ENCODE assay signal across 17 mouse cellular contexts in the genomic region with DNA sequence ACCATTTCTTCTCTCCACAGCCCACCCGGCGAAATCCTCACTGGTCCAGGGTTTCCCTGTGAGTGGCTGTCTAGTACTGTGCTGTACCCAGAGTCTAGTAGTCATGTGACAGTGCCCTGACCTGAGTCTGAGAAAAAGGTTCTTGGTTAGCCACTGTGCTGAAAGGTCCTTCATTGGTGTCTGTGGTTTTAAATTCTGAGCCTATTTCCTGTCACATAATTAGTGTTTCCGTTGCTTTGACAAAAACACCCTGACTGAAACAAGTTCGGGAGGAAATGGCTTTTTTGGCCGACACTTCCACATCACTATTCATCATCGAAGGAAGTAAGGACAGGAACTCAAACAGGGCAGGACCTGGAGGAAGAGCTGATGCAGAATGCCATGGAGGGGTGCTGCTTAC. TPM values are rescaled to one million over a fixed set of nuclear protein-coding genes. Genes with fewer than 3 reads are reported as not detected.
DNase-seq lines count a peak whose midpoint lies in the region; ATAC-seq and TF ChIP-seq lines count a peak whose summit lies in the region.
"Had no signal": no experiment of that assay in that cellular context is flagged by ENCODE, and none has a peak within 500 bp of the region (broad histone marks: within the 10 kb centered on the region; RNA-seq: fewer than 3 reads in every experiment).

No protein-coding gene starts in this region.

- WGBS in kidney, embryonic 14.5 days: 77% methylated on average over 6 of the region's 6 CpGs
- WGBS in forebrain, embryonic 11.5 days: 91% methylated on average over 6 of the region's 6 CpGs

- H3K4me1 ChIP-seq in kidney, embryonic 14.5 days (ENCODE audit: control insufficient read depth, insufficient read depth, low read length): peaks cover 15% of the 10 kb centered on the region
- H3K4me1 ChIP-seq in forebrain, embryonic 11.5 days (replicated peaks; ENCODE audit: control insufficient read depth, insufficient read depth, low read length): no peaks in the 10 kb centered on the region

- H3K4me2 ChIP-seq in kidney, embryonic 14.5 days (replicated peaks; ENCODE audit: low read depth, low read length): no peak overlapping the region
- H3K4me2 ChIP-seq in forebrain, embryonic 11.5 days (ENCODE audit: low read depth, low read length, severe bottlenecking): no peak overlapping the region
- H3K4me2 ChIP-seq: limb, embryonic 15.5 days; midbrain, embryonic 15.5 days; neural tube, embryonic 13.5 days had no signal

- H3K9me3 ChIP-seq in kidney, embryonic 14.5 days (ENCODE audit: control insufficient read depth, low read length): no peaks in the 10 kb centered on the region
- H3K9me3 ChIP-seq in forebrain, embryonic 11.5 days (ENCODE audit: control insufficient read depth, low read length): no peaks in the 10 kb centered on the region
- H3K9me3 ChIP-seq: limb, embryonic 15.5 days; midbrain, embryonic 15.5 days; neural tube, embryonic 13.5 days had no signal

- H3K4me3 ChIP-seq in kidney, embryonic 14.5 days (ENCODE audit: low read length): no peak overlapping the region
- no peak overlapping the region for H3K4me3 ChIP-seq in layer of hippocampus, adult 2 months
- H3K4me3 ChIP-seq in forebrain, embryonic 11.5 days (ENCODE audit: low read depth, low read length): no peak overlapping the region
- H3K4me3 ChIP-seq: limb, embryonic 15.5 days; midbrain, embryonic 15.5 days; neural tube, embryonic 13.5 days had no signal

- H3K27me3 ChIP-seq in kidney, embryonic 14.5 days (ENCODE audit: control insufficient read depth, insufficient read depth, low read length): no peaks in the 10 kb centered on the region
- no peaks in the 10 kb centered on the region for H3K27me3 ChIP-seq in forebrain, embryonic 11.5 days (ENCODE audit: control insufficient read depth, insufficient read depth, low read length)
- H3K27me3 ChIP-seq: limb, embryonic 15.5 days; midbrain, embryonic 15.5 days; neural tube, embryonic 13.5 days; Patski had no signal

- TF ChIP-seq CTCF in layer of hippocampus, adult 2 months (conservative IDR thresholded peaks at IDR 0.05): no peak

- no peak overlapping the region for H3K9ac ChIP-seq in kidney, embryonic 14.5 days (ENCODE audit: low read depth, low read length)
- H3K9ac ChIP-seq in forebrain, embryonic 11.5 days (ENCODE audit: low read length): no peak overlapping the region
- H3K9ac ChIP-seq: limb, embryonic 15.5 days; midbrain, embryonic 15.5 days; neural tube, embryonic 13.5 days had no signal

- no peak for ATAC-seq in kidney, embryonic 14.5 days (ENCODE audit: low FRiP score, low TSS enrichment)
- ATAC-seq in hematopoietic stem cell, adult 5-6 weeks (replicated peaks in 1 of 2; ENCODE audit: insufficient read depth in 1 of 2, low FRiP score in 2 of 2, low TSS enrichment in 1 of 2, low read depth in 1 of 2, poor library complexity in 2 of 2, severe bottlenecking in 2 of 2): peak; percentile 39 to 48; a peak in 1 of 4 replicates
- ATAC-seq in forebrain, embryonic 11.5 days (replicated peaks; ENCODE audit: low FRiP score): no peak
- ATAC-seq: hindbrain, postnatal 0 days; midbrain, embryonic 15.5 days; Patski had no signal

- H3K36me3 ChIP-seq in kidney, embryonic 14.5 days (ENCODE audit: control insufficient read depth, insufficient read depth, low read length): no peaks in the 10 kb centered on the region
- no peaks in the 10 kb centered on the region for H3K36me3 ChIP-seq in forebrain, embryonic 11.5 days (ENCODE audit: control insufficient read depth, insufficient read depth, low read length)
- H3K36me3 ChIP-seq: midbrain, embryonic 15.5 days had no signal

- peak; percentile 38 for DNase-seq in kidney, postnatal 14 days
- DNase-seq in thymus, postnatal 0 days (ENCODE audit: low spot score): peak; percentile 38
- no peak for DNase-seq in thymus, postnatal 36 days
- DNase-seq in layer of hippocampus, adult 2 months (ENCODE audit: low spot score in 2 of 2): no peak
- DNase-seq in heart, adult 8-10 months (ENCODE audit: low spot score): no peak
- no peak for DNase-seq in forebrain, embryonic 11.5 days (ENCODE audit: low spot score)
- DNase-seq: adrenal gland, adult 2 months; cerebellum, adult 9-10 months; thymus, adult 18-20 months had no signal

- H3K27ac ChIP-seq in kidney, embryonic 14.5 days (ENCODE audit: low read depth, low read length): no peak overlapping the region
- no peak overlapping the region for H3K27ac ChIP-seq in layer of hippocampus, adult 2 months
- no peak overlapping the region for H3K27ac ChIP-seq in forebrain, embryonic 11.5 days (ENCODE audit: low read depth, low read length)
- H3K27ac ChIP-seq: hindbrain, postnatal 0 days; limb, embryonic 15.5 days; macrophage; midbrain, embryonic 15.5 days; neural tube, embryonic 13.5 days had no signal

RNA-seq across cellular contexts. Expression of gene Fyn, which starts 33.8 kb away (rescaled TPM):
- 24.3 and 32.6 TPM in 2 replicates for polyA plus RNA-seq in kidney, embryonic 14.5 days (2014; fragmentation: Nextera tagmentation; extraction: Ambion mirVana)
- 35.1 and 36.3 TPM in 2 replicates for polyA plus RNA-seq in thymus, postnatal 0 days (2015; fragmentation: Nextera tagmentation; extraction: Ambion mirVana)
- 40.5 and 43.7 TPM in 2 replicates for total RNA-seq in hematopoietic stem cell, adult 5-6 weeks (2017)
- 100 to 1,000 TPM; 127 to 130 TPM for total RNA-seq in layer of hippocampus, adult 2 months (2021)
- total RNA-seq in heart, adult 8-10 months (2022): 10 to 100 TPM; 22.4 to 27.6 (median 24.2) TPM
- 42.7 and 44.6 TPM in 2 replicates for polyA plus RNA-seq in forebrain, embryonic 11.5 days (2014; fragmentation: Nextera tagmentation; extraction: Ambion mirVana)

Comparison
In these comparisons a context has a peak if more than half of its experiments do, and no peak if none do; other contexts are left out.
1. DNase-seq: peak in kidney, postnatal 14 days (single experiment) and thymus, postnatal 0 days (single experiment); none in thymus, postnatal 36 days (0 of 2), layer of hippocampus, adult 2 months (0 of 2), heart, adult 8-10 months (single experiment) and forebrain, embryonic 11.5 days (single experiment).
2. ATAC-seq: peak in hematopoietic stem cell, adult 5-6 weeks (2 of 2); none in kidney, embryonic 14.5 days (single experiment) and forebrain, embryonic 11.5 days (single experiment).